Mouse (Mus musculus): ENCODE data around the gene 0610009B22Rik. TPM values are rescaled to one million over a fixed set of nuclear protein-coding genes. Genes with fewer than 3 reads are reported as not detected.

0610009B22Rik gene
- polyA plus RNA-seq, 1 experiment from 2014 or later, result 110 TPM

DNA sequence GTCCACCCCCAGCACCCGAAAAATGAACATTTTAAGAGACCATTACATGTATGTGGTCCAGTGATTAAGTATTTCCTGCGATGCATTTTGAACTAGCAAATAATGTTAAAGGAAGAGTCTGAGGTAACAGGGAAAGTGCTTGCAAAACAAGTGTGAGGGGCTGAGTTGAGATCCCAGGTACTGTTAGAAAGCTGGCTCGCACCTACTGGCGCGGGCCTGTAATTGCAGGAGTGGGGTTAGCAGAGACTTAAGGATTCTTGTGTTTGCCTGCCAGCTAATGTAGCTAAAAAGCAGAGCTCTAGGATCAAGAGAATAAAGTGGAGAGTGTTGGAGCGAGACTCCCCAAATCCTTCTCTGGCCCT, 52.4 kb downstream of the 0610009B22Rik start:
- peak; percentile 77 for TF ChIP-seq CTCF (IDR thresholded peaks at IDR 0.05; ENCODE audit: low read depth)
- Histone ChIP-seq H3K4me3 (ENCODE audit: low read depth, low read length) (peak overlapping the region; percentile 81), H3K9me3 (ENCODE audit: control insufficient read depth) (no peaks in the 10 kb centered on the region), H3K36me3 (ENCODE audit: control insufficient read depth, insufficient read depth) (no peaks in the 10 kb centered on the region; the same call in 1 of the 2 replicates), H3K27me3 (replicated peaks; ENCODE audit: control insufficient read depth, insufficient read depth, low read length) (no peaks in the 10 kb centered on the region), H3K9ac (ENCODE audit: low read depth, low read length) (peak overlapping the region; percentile 74), H3K27ac (ENCODE audit: low read depth, low read length) (peak overlapping the region; percentile 94), H3K4me1 (replicated peaks; ENCODE audit: control insufficient read depth, insufficient read depth, low read length) (0 out of 2 replicates have a peak, but pooled peaks cover 3% of the 10 kb centered on the region), H3K4me2 (replicated peaks; ENCODE audit: low read depth) (peak overlapping the region; percentile 75)
- ATAC-seq, result peak; percentile 59
- WGBS, result 4% methylated on average over 6 of the region's 6 CpGs

DNA sequence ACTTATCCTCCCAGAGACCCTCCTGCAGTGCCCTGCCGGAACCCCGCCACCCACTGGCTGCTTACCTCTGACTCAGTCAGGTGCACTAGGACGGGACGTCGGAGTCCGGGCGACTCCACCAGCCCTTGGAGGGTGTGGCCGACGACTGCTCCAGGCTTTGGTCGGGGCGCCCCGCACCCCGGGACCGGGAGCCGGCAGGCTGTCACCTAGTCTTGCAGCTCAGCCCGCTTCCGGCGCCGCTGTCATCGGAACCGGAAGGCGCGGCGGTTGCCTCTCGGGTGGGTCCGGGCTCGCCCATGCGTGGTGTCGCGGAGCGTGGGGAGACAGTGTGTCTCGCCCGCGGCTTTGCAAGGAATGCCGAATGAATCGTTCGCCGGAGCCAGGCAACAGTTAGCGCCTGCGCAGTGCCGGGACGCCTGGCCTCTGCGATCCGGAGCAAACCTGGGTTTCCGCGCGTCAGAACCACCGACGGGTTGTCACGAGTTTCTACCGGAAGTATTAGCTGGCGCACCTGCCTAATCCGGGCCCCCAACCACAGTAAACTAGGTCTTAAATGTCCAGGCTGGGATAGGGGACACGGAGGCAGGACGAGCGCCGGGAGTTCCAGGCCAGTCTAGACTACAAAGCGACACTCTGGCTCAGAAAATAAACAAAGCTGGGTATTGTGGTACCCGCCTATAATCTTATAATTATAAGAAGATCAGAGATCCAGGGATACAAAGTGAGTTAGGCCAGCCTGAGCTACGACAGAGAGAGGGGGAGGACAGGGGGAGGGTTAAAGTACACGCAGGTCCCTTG, 53.0 kb downstream of the 0610009B22Rik start, which contains the start of gene Rmnd5b:
Gene Rmnd5b, minus strand, starts transcription at position 372 of the 798 bp plus-strand sequence.
- WGBS, result under 1% methylated on average over 61 of the region's 61 CpGs
- Histone ChIP-seq H3K27ac (ENCODE audit: low read depth, low read length) (peak within 1 kb of the TSS; percentile 94), H3K9me3 (ENCODE audit: control insufficient read depth) (no peaks in the 10 kb centered on the region), H3K9ac (ENCODE audit: low read depth, low read length) (peak within 1 kb of the TSS; percentile 74), H3K27me3 (replicated peaks; ENCODE audit: control insufficient read depth, insufficient read depth, low read length) (no peaks in the 10 kb centered on the region), H3K4me2 (replicated peaks; ENCODE audit: low read depth) (peak within 1 kb of the TSS; percentile 75), H3K4me1 (replicated peaks; ENCODE audit: control insufficient read depth, insufficient read depth, low read length) (0 out of 2 replicates have a peak, but pooled peaks cover 3% of the 10 kb centered on the region), H3K4me3 (ENCODE audit: low read depth, low read length) (peak within 1 kb of the TSS; percentile 81), H3K36me3 (ENCODE audit: control insufficient read depth, insufficient read depth) (no peaks in the 10 kb centered on the region)
- TF ChIP-seq CTCF (IDR thresholded peaks at IDR 0.05; ENCODE audit: low read depth), result peak; percentile 52
- ATAC-seq, result peak; percentile 91

Other genes with a start within 250 kb of the 0610009B22Rik start
- gene Phykpl, start 104.1 kb downstream of the 0610009B22Rik start, polyA plus RNA-seq (2015; fragmentation: Nextera tagmentation; extraction: Ambion mirVana), result 22.7 and 24.2 TPM in 2 replicates
- 181 and 191 TPM in 2 replicates for gene Hnrnpab, start 82.0 kb downstream of the 0610009B22Rik start, polyA plus RNA-seq (2015; fragmentation: Nextera tagmentation; extraction: Ambion mirVana)
- 98.2 and 101 TPM in 2 replicates for gene Nhp2, start 69.1 kb downstream of the 0610009B22Rik start, polyA plus RNA-seq (2015; fragmentation: Nextera tagmentation; extraction: Ambion mirVana)
- 32.4 and 34.2 TPM in 2 replicates for gene Rmnd5b, start 53.0 kb downstream of the 0610009B22Rik start, polyA plus RNA-seq (2015; fragmentation: Nextera tagmentation; extraction: Ambion mirVana)
- 8.5 and 8.8 TPM in 2 replicates for gene N4bp3, start 38.0 kb downstream of the 0610009B22Rik start, polyA plus RNA-seq (2015; fragmentation: Nextera tagmentation; extraction: Ambion mirVana)
- gene D930048N14Rik, start 37.9 kb downstream of the 0610009B22Rik start, polyA plus RNA-seq (2015; fragmentation: Nextera tagmentation; extraction: Ambion mirVana), result 1.1 and 1.3 TPM in 2 replicates
- gene Sec24a, start 74.8 kb upstream of the 0610009B22Rik start, polyA plus RNA-seq (2015; fragmentation: Nextera tagmentation; extraction: Ambion mirVana), result 47.1 and 49.1 TPM in 2 replicates
- gene Sar1b, start 74.8 kb upstream of the 0610009B22Rik start, polyA plus RNA-seq (2015; fragmentation: Nextera tagmentation; extraction: Ambion mirVana), result 442 and 470 TPM in 2 replicates
- 1.7 and 2.1 TPM in 2 replicates for gene Jade2, start 168.8 kb upstream of the 0610009B22Rik start, polyA plus RNA-seq (2015; fragmentation: Nextera tagmentation; extraction: Ambion mirVana)